Mouse (Mus musculus) spleen, adult 2 months (tissue): Measurements from ENCODE around the gene Clip4.

ENCODE experiments used
- CTCF ChIP-seq: fragments of 200-500 bp; IDR thresholded peaks from 2 replicates; pipeline ENCODE4 v1.5.1; 2011; ENCODE audit warnings: mild to moderate bottlenecking, inconsistent platforms; ENCODE audit not compliant: insufficient read depth, insufficient read length, insufficient replicate concordance; ENCODE audit errors: extremely low read depth
- POLR2A ChIP-seq: fragments of 200-500 bp; IDR thresholded peaks from 2 replicates; pipeline ENCODE4 v1.6.1; 2011; ENCODE audit warnings: low read depth, low read length, inconsistent platforms

DNA sequence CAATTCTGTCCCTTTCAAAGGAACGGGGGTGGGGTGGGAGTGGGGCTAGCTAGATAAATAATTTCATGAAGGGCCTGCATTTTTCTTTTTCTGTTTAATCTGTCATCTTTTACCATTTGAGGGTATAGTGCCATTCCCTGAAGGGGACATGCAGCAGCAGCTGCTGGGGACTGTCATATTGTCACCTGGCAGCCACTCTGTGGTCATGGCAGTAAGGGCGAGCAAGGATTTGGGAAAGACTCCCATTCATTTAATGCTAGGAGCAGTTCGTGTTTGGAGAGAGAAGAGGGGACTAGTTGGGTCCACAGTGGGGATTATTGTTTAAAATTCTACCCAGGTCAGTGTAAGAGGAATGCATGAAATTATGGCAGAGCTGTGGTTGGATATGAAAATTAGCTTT lies 31.8 kb upstream of the Clip4 start:
- TF ChIP-seq CTCF, result no peak
- TF ChIP-seq POLR2A, result no peak
